Mouse (Mus musculus) adrenal gland, postnatal 36 days (tissue): ENCODE data around the gene Pdcd4. TPM values are rescaled to one million over a fixed set of nuclear protein-coding genes. Genes with fewer than 3 reads are reported as not detected.
A peak's percentile ranks its signal among the peaks of the same experiment; 100 is the strongest.

ENCODE experiments used
- DNase-seq, 2 experiments: peaks; one replicate each; pipeline ENCODE4 v3.0.0; 2021; ENCODE audit warnings: mixed read lengths in 1 of 2
- long read RNA-seq, 2 experiments: library from polyadenylated mRNA; stranded (forward); transcript quantifications; one replicate each; pipeline ENCODE4 v2.0.0; 2021; ENCODE audit warnings: borderline sequencing depth in 2 of 2
- total RNA-seq, 2 experiments: library from RNA; stranded (reverse); gene quantifications; 2 replicates each; pipeline ENCODE4 v1.2.3; 2021

The Pdcd4 gene
- 100 to 1,000 TPM in 1 of 2 experiments, 10 to 100 TPM in 1; 83.2 to 121 TPM for total RNA-seq
- long read RNA-seq, experiment 1, transcript Pdcd4-201 (12 exons, 2,381 nt): major isoform, 93 of 145 reads
- long read RNA-seq, experiment 1, transcript Pdcd4-203 (13 exons, 1,733 nt): minor isoform, 18 of 145 reads
- long read RNA-seq, experiment 1, partial matches to known transcripts: 21 of 145 reads
- long read RNA-seq, experiment 1, other reads (novel, unspliced or antisense): 13 of 145 reads
- long read RNA-seq, experiment 2, transcript Pdcd4-201 (12 exons, 2,381 nt): major isoform, 10 of 16 reads
- long read RNA-seq, experiment 2, partial matches to known transcripts: 3 of 16 reads
- long read RNA-seq, experiment 2, other reads (novel, unspliced or antisense): 2 of 16 reads

- no peak for DNase-seq
Observed at GRCm38 (mm10) chr19:53892061-53892460, at the start of gene Pdcd4. Gene Pdcd4, plus strand, starts transcription at chr19:53892231.

GRCm38 (mm10) chr19:53843972-53844371, 48.1 kb upstream of the Pdcd4 start:
- no peak for DNase-seq

- DNase-seq: no peak
Observed at GRCm38 (mm10) chr19:53848272-53848995, 43.6 kb upstream of the Pdcd4 start.

- DNase-seq: peak; percentile 92 to 93
Observed at GRCm38 (mm10) chr19:53850166-53850922, 41.7 kb upstream of the Pdcd4 start.

GRCm38 (mm10) chr19:53851352-53851751, 40.7 kb upstream of the Pdcd4 start:
- DNase-seq: no peak

GRCm38 (mm10) chr19:53851826-53852698, 40.0 kb upstream of the Pdcd4 start:
- DNase-seq: no peak

- DNase-seq: peak; percentile 48 to 58
Observed at GRCm38 (mm10) chr19:53852699-53853451, 39.2 kb upstream of the Pdcd4 start.

GRCm38 (mm10) chr19:53854978-53855377, 37.1 kb upstream of the Pdcd4 start:
- DNase-seq: no peak

- DNase-seq: no peak
Observed at GRCm38 (mm10) chr19:53855781-53856180, 36.2 kb upstream of the Pdcd4 start.

GRCm38 (mm10) chr19:53856794-53857193, 35.2 kb upstream of the Pdcd4 start:
- no peak for DNase-seq

GRCm38 (mm10) chr19:53857962-53858361, 34.1 kb upstream of the Pdcd4 start:
- no peak for DNase-seq

GRCm38 (mm10) chr19:53859149-53859548, 32.9 kb upstream of the Pdcd4 start:
- DNase-seq: no peak

- DNase-seq: no peak
Observed at GRCm38 (mm10) chr19:53859593-53859992, 32.4 kb upstream of the Pdcd4 start.

- no peak for DNase-seq
Observed at GRCm38 (mm10) chr19:53861346-53861745, 30.7 kb upstream of the Pdcd4 start.

GRCm38 (mm10) chr19:53862573-53863246, 29.3 kb upstream of the Pdcd4 start:
- no peak for DNase-seq

- DNase-seq: no peak
Observed at GRCm38 (mm10) chr19:53867238-53867637, 24.8 kb upstream of the Pdcd4 start.

GRCm38 (mm10) chr19:53868125-53868524, 23.9 kb upstream of the Pdcd4 start:
- DNase-seq: no peak

GRCm38 (mm10) chr19:53868796-53869195, 23.2 kb upstream of the Pdcd4 start:
- DNase-seq: no peak

GRCm38 (mm10) chr19:53869427-53870385, 22.3 kb upstream of the Pdcd4 start:
- DNase-seq: no peak
